Mouse (Mus musculus): Measurements from ENCODE around the gene Zscan2.

Gene Zscan2

DNA sequence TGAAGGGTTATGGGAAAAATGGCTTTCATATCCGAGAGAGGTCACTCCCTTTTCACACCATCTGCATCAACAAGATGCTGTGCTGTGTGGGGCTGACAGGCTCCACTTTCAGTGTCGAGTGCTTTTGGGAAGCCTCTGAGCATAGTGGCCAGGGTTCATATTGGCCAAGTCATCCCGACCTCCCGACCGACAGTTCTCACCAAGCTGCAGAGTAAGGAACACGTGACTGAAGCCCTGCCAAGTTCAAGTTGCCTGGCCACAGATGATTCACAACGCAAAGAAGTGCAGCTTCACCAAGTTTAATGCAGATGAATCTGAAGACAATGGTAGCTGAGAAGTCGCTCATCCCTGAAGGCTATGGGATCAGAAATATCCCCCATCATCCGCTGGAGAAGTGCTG lies 23.0 kb upstream of the Zscan2 start:
- no peaks in the 10 kb centered on the region for H3K27me3 ChIP-seq (ENCODE audit: control insufficient read depth, insufficient read depth, low read length, poor library complexity, severe bottlenecking)
- DNase-seq (ENCODE audit: low read depth, low spot score): no peak
- no peaks in the 10 kb centered on the region for H3K36me3 ChIP-seq (ENCODE audit: control insufficient read depth, insufficient read depth, low read length, poor library complexity, severe bottlenecking)

DNA sequence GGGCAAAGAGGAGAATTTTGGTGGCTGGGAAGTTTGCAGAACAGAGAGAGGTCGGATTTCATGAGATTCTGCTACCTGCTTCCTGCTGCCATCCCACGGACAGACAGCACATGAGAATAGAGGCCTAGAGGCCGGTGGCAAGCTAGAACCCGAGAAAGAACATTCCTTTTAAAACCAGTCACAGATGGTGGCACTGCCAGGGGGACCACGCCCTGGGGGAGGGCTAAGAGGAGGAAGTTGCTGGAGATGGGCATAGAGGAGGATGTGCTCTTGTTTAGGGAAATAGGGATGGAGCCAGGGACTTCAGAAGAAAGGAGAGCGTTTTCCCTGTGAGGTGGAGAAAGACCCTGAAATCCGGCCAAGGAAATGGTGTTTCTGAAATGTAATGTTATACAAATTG lies 22.5 kb upstream of the Zscan2 start:
- Histone ChIP-seq H3K36me3 (ENCODE audit: control insufficient read depth, insufficient read depth, low read length, poor library complexity, severe bottlenecking) (no peaks in the 10 kb centered on the region), H3K27me3 (ENCODE audit: control insufficient read depth, insufficient read depth, low read length, poor library complexity, severe bottlenecking) (no peaks in the 10 kb centered on the region)
- no peak for DNase-seq (ENCODE audit: low read depth, low spot score)

GRCm38 (mm10) chr7:80839755-80840154 lies 21.0 kb upstream of the Zscan2 start:
- no peak for DNase-seq (ENCODE audit: low read depth, low spot score)
- no peaks in the 10 kb centered on the region for H3K36me3 ChIP-seq (ENCODE audit: control insufficient read depth, insufficient read depth, low read length, poor library complexity, severe bottlenecking)
- H3K27me3 ChIP-seq (ENCODE audit: control insufficient read depth, insufficient read depth, low read length, poor library complexity, severe bottlenecking): no peaks in the 10 kb centered on the region

- no peaks in the 10 kb centered on the region for H3K36me3 ChIP-seq (ENCODE audit: control insufficient read depth, insufficient read depth, low read length, poor library complexity, severe bottlenecking)
- DNase-seq (ENCODE audit: low read depth, low spot score): peak; percentile 41
- H3K27me3 ChIP-seq (ENCODE audit: control insufficient read depth, insufficient read depth, low read length, poor library complexity, severe bottlenecking): no peaks in the 10 kb centered on the region
These were observed 20.5 kb upstream of the Zscan2 start for GRCm38 (mm10) chr7:80840241-80840640.

GRCm38 (mm10) chr7:80840937-80841336 lies 19.8 kb upstream of the Zscan2 start:
- Histone ChIP-seq H3K27me3 (ENCODE audit: control insufficient read depth, insufficient read depth, low read length, poor library complexity, severe bottlenecking) (no peaks in the 10 kb centered on the region), H3K36me3 (ENCODE audit: control insufficient read depth, insufficient read depth, low read length, poor library complexity, severe bottlenecking) (no peaks in the 10 kb centered on the region)
- DNase-seq (ENCODE audit: low read depth, low spot score): no peak

DNA sequence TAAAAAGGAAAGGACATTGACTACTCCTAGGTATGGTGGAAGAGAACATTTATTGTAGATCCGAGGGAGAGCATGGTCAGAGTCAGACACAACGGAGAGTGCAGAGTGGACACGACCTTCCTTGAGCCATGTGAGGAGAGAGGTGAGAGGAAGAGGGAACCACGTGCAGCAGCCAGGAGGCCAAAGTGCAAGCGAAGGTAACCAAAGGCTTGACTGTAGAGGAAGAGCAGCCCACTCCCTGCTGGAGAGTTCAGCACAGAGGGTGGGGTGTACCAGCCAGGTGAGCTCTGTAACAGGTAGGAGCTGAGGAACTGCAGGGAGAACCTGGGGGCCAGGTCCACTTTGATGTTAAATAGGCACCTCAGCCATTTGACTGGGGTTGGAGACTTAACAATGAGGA lies 18.6 kb upstream of the Zscan2 start:
- no peak for DNase-seq (ENCODE audit: low read depth, low spot score)

DNA sequence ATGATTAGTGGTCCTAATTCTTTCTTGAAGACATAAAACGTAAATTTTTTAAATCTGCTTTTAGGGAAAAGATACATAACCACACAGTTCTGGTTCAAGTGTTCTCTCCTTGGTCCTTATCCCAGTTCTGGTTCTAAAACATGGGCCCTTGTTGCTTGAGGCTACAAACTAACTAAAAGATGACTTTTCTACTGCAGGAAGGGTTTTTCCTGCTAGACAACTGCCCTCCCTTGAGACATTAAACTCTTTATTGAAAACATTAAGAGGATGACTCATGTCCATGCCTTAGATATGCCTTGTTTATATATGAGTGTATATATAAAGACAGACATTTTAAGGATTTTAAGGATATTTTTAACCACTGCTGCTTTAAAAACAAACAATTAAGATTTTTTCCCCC lies 17.5 kb upstream of the Zscan2 start:
- DNase-seq (ENCODE audit: low read depth, low spot score): no peak

More for the DNA sequence above, 18.6 kb upstream of the Zscan2 start:
- Histone ChIP-seq H3K27me3 (ENCODE audit: control insufficient read depth, insufficient read depth, low read length, poor library complexity, severe bottlenecking) (no peaks in the 10 kb centered on the region), H3K36me3 (ENCODE audit: control insufficient read depth, insufficient read depth, low read length, poor library complexity, severe bottlenecking) (no peaks in the 10 kb centered on the region)

DNA sequence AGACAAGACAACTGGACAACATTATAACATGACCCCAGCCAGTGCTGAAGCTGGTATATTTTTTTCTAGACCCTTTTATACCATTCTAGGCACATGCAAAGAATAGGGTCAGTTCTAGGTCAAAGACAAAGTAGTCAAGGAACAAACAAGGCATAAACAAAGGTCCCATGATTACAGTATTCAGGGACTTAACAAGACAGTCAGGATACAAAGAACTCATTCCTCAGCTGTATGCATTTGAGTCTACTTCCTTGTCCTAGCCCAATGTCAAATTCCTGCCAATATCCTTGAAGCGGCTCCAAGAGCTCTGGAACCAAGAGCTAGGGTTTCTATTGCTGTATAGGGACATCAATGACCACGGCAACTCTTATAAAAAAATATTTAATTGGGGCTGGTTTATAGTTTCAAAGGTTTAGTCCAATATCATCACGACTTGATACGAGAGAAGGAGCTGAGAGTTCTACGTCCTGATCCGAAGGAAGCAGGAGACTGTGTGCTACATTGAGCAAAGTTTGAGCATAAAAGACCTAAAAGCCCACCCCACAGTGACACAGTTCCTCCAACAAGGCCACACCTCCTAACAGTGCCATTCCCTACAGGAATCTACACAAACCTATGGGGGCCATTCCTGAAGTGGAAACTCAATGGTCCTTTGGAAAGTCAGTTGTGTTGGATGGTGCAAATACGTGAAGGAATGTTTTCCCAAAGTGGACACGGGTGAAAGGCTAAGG lies 16.6 kb upstream of the Zscan2 start:
- no peaks in the 10 kb centered on the region for H3K27me3 ChIP-seq (ENCODE audit: control insufficient read depth, insufficient read depth, low read length, poor library complexity, severe bottlenecking)
- DNase-seq (ENCODE audit: low read depth, low spot score): no peak
- no peaks in the 10 kb centered on the region for H3K36me3 ChIP-seq (ENCODE audit: control insufficient read depth, insufficient read depth, low read length, poor library complexity, severe bottlenecking)

More for the DNA sequence above, 17.5 kb upstream of the Zscan2 start:
- Histone ChIP-seq H3K36me3 (ENCODE audit: control insufficient read depth, insufficient read depth, low read length, poor library complexity, severe bottlenecking) (no peaks in the 10 kb centered on the region), H3K27me3 (ENCODE audit: control insufficient read depth, insufficient read depth, low read length, poor library complexity, severe bottlenecking) (no peaks in the 10 kb centered on the region)

DNA sequence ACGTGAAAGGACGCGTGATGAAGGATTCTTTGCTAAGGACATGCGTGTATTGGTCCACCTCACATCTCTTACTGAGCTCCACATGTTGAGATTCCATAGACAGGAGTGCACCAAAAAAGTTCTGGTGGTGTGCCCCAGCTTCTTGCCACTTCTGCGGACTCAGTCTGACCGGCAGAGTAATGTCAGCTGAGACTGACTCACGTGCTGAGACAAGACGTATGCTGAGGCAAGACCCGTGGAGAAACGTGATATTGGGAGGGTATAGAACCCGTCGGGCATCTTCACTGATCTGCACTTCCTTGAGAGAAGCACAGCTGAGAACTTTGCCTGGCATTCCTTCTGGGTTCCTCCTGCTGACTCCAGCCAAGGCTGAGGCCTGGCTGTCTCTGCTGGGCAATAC lies 16.0 kb upstream of the Zscan2 start:
- Histone ChIP-seq H3K27me3 (ENCODE audit: control insufficient read depth, insufficient read depth, low read length, poor library complexity, severe bottlenecking) (no peaks in the 10 kb centered on the region), H3K36me3 (ENCODE audit: control insufficient read depth, insufficient read depth, low read length, poor library complexity, severe bottlenecking) (no peaks in the 10 kb centered on the region)
- no peak for DNase-seq (ENCODE audit: low read depth, low spot score)

GRCm38 (mm10) chr7:80845621-80846279 lies 15.0 kb upstream of the Zscan2 start:
- Histone ChIP-seq H3K36me3 (ENCODE audit: control insufficient read depth, insufficient read depth, low read length, poor library complexity, severe bottlenecking) (no peaks in the 10 kb centered on the region), H3K27me3 (ENCODE audit: control insufficient read depth, insufficient read depth, low read length, poor library complexity, severe bottlenecking) (no peaks in the 10 kb centered on the region)
- DNase-seq (ENCODE audit: low read depth, low spot score): no peak

GRCm38 (mm10) chr7:80846280-80846678 lies 14.4 kb upstream of the Zscan2 start:
- Histone ChIP-seq H3K27me3 (ENCODE audit: control insufficient read depth, insufficient read depth, low read length, poor library complexity, severe bottlenecking) (no peaks in the 10 kb centered on the region), H3K36me3 (ENCODE audit: control insufficient read depth, insufficient read depth, low read length, poor library complexity, severe bottlenecking) (no peaks in the 10 kb centered on the region)
- no peak for DNase-seq (ENCODE audit: low read depth, low spot score)

- Histone ChIP-seq H3K27me3 (ENCODE audit: control insufficient read depth, insufficient read depth, low read length, poor library complexity, severe bottlenecking) (no peaks in the 10 kb centered on the region), H3K36me3 (ENCODE audit: control insufficient read depth, insufficient read depth, low read length, poor library complexity, severe bottlenecking) (no peaks in the 10 kb centered on the region)
- DNase-seq (ENCODE audit: low read depth, low spot score): no peak
These were observed 14.0 kb upstream of the Zscan2 start for GRCm38 (mm10) chr7:80846709-80847108.

- no peaks in the 10 kb centered on the region for H3K36me3 ChIP-seq (ENCODE audit: control insufficient read depth, insufficient read depth, low read length, poor library complexity, severe bottlenecking)
- DNase-seq (ENCODE audit: low read depth, low spot score): no peak
These were observed 11.5 kb upstream of the Zscan2 start for GRCm38 (mm10) chr7:80849267-80849666.

DNA sequence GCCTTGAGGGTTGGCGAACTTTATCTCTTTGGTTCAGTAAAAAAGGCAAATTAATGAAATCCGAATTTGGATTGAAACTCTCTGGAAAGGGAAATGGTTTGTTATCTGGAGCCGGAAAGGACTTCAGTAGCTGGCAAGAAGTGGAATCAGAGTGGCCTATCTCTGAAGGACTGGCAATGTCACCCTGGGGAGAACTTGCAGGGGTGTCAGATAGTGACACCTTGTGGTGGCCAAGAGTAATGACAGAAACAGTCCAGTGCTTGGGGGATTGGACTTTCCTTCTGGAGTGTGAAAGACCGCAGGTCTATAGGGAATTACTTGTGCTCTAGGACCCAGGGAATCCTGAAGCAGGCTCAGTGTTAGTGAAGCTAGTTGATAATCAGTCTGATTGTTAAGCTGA lies 11.0 kb upstream of the Zscan2 start:
- peak; percentile 82 for DNase-seq (ENCODE audit: low read depth, low spot score)
- Histone ChIP-seq H3K36me3 (ENCODE audit: control insufficient read depth, insufficient read depth, low read length, poor library complexity, severe bottlenecking) (no peaks in the 10 kb centered on the region), H3K27me3 (ENCODE audit: control insufficient read depth, insufficient read depth, low read length, poor library complexity, severe bottlenecking) (no peaks in the 10 kb centered on the region)

More at GRCm38 (mm10) chr7:80849267-80849666, 11.5 kb upstream of the Zscan2 start:
- H3K27me3 ChIP-seq (ENCODE audit: control insufficient read depth, insufficient read depth, low read length, poor library complexity, severe bottlenecking): no peaks in the 10 kb centered on the region

- H3K36me3 ChIP-seq (ENCODE audit: control insufficient read depth, insufficient read depth, low read length, poor library complexity, severe bottlenecking): no peaks in the 10 kb centered on the region
- no peak for DNase-seq (ENCODE audit: low read depth, low spot score)
- no peaks in the 10 kb centered on the region for H3K27me3 ChIP-seq (ENCODE audit: control insufficient read depth, insufficient read depth, low read length, poor library complexity, severe bottlenecking)
These were observed 10.2 kb upstream of the Zscan2 start for GRCm38 (mm10) chr7:80850520-80850919.

Measured in splenic B cell, adult 2 months (primary cell).